Mouse (Mus musculus) limb, embryonic 14.5 days (tissue): ENCODE data around the gene Kdm2b. TPM values are rescaled to one million over a fixed set of nuclear protein-coding genes. Genes with fewer than 3 reads are reported as not detected.
A peak's percentile ranks its signal among the peaks of the same experiment; 100 is the strongest.

ENCODE experiments used
- ATAC-seq: fragments of 200-750 bp; cut with Nextera tagmentation; 2 replicates; pipeline ENCODE4 v1.8.0; 2017; ENCODE audit warnings: low read depth, moderate number of reproducible peaks, moderate TSS enrichment; ENCODE audit not compliant: low FRiP score
- DNase-seq: peaks from one replicate; pipeline ENCODE4 v3.0.0-alpha.2; 2015; ENCODE audit warnings: low spot score
- H3K27ac ChIP-seq: fragments of 300-500 bp; sonication (generic); replicated peaks from 2 replicates; pipeline ENCODE4 v1.5.1; 2014; ENCODE audit warnings: low read depth, mild to moderate bottlenecking, low read length, moderate library complexity, mixed read lengths
- H3K27me3 ChIP-seq: fragments of 300-500 bp; sonication (generic); 2 replicates; pipeline ENCODE4 v1.6.1; 2014; ENCODE audit warnings: low read length, mixed read lengths; ENCODE audit not compliant: control insufficient read depth, insufficient read depth
- H3K36me3 ChIP-seq: fragments of 300-500 bp; sonication (generic); 2 replicates; pipeline ENCODE4 v1.6.1; 2014; ENCODE audit warnings: mild to moderate bottlenecking, low read length, moderate library complexity, mixed read lengths; ENCODE audit not compliant: control insufficient read depth, insufficient read depth
- H3K4me1 ChIP-seq: fragments of 300-500 bp; sonication (generic); 2 replicates; pipeline ENCODE4 v1.6.1; 2014; ENCODE audit warnings: antibody characterized with exemption, low read length, mixed read lengths; ENCODE audit not compliant: control insufficient read depth, insufficient read depth
- H3K4me2 ChIP-seq: fragments of 300-500 bp; sonication (generic); replicated peaks from 2 replicates; pipeline ENCODE4 v1.6.1; 2014; ENCODE audit warnings: low read depth, mild to moderate bottlenecking, low read length, moderate library complexity; ENCODE audit not compliant: severe bottlenecking
- H3K4me3 ChIP-seq: fragments of 300-500 bp; sonication (generic); replicated peaks from 2 replicates; pipeline ENCODE4 v1.5.1; 2014; ENCODE audit warnings: low read length
- H3K9ac ChIP-seq: fragments of 300-500 bp; sonication (generic); 2 replicates; pipeline ENCODE4 v1.6.1; 2014; ENCODE audit warnings: mild to moderate bottlenecking, low read depth, low read length, moderate library complexity; ENCODE audit not compliant: severe bottlenecking
- H3K9me3 ChIP-seq: fragments of 300-500 bp; sonication (generic); 2 replicates; pipeline ENCODE4 v1.6.1; 2016; ENCODE audit warnings: low read length; ENCODE audit not compliant: control insufficient read depth
- POLR2A ChIP-seq: fragments of 200-500 bp; IDR thresholded peaks from 2 replicates; pipeline ENCODE4 v1.8.0; 2012; ENCODE audit warnings: inconsistent platforms, mild to moderate bottlenecking, moderate library complexity, borderline replicate concordance; ENCODE audit not compliant: insufficient read depth, insufficient read length; ENCODE audit errors: extremely low read depth
- WGBS: fragments of 180-500 bp; shearing (Covaris S2); extraction: QIAGEN DNeasy Blood & Tissue Kit; methylation state at CpG from one replicate; pipeline ENCODE4 v1.1.7; 2014; 5-methylcytosine and 5-hydroxymethylcytosine counted together
- polyA plus RNA-seq, 2 experiments: library from polyadenylated mRNA; depleted of rRNA in 1 of 2; stranded (reverse) in 1 of 2; unstranded in 1 of 2; fragments of >200 nt; fragmentation: Nextera tagmentation in 1 of 2; extraction: Ambion mirVana in 1 of 2; gene quantifications; 2 replicates each; pipeline versions ENCODE4 v1.2.1 to v1.2.3; 2012 to 2014

Gene Kdm2b
- polyA plus RNA-seq, 2 experiments: 37.0 to 40.9 TPM

- no peak overlapping the region for H3K27ac ChIP-seq
- H3K27me3 ChIP-seq: no peaks in the 10 kb centered on the region
- no peaks in the 10 kb centered on the region for H3K4me1 ChIP-seq
- no peak overlapping the region for H3K4me2 ChIP-seq
- TF ChIP-seq POLR2A: no peak
- DNase-seq: peak; percentile 73
- no peak overlapping the region for H3K9ac ChIP-seq
- H3K9me3 ChIP-seq: no peaks in the 10 kb centered on the region
- peaks cover 59% of the 10 kb centered on the region for H3K36me3 ChIP-seq
- 57% methylated on average over 5 of the region's 5 CpGs for WGBS
- peak; percentile 63; the same call in 1 of the 2 replicates for ATAC-seq
- H3K4me3 ChIP-seq: no peak overlapping the region
These were observed 108.3 kb downstream of the Kdm2b start for GRCm38 (mm10) chr5:122881313-122881712.

- H3K27me3 ChIP-seq: no peaks in the 10 kb centered on the region
- H3K36me3 ChIP-seq: peaks cover 66% of the 10 kb centered on the region
- no peaks in the 10 kb centered on the region for H3K9me3 ChIP-seq
- H3K4me2 ChIP-seq: no peak overlapping the region
- no peak overlapping the region for H3K4me3 ChIP-seq
- DNase-seq: no peak
- WGBS: 94% methylated on average over 35 of the region's 37 CpGs
- no peaks in the 10 kb centered on the region for H3K4me1 ChIP-seq
- ATAC-seq: no peak
- no peak overlapping the region for H3K27ac ChIP-seq
- TF ChIP-seq POLR2A: no peak
- H3K9ac ChIP-seq: no peak overlapping the region
These were observed 109.2 kb downstream of the Kdm2b start for GRCm38 (mm10) chr5:122880241-122880980.

- 85% methylated on average over 3 of the region's 3 CpGs for WGBS
- DNase-seq (no peak), ATAC-seq (no peak)
- no peak overlapping the region for H3K4me2 ChIP-seq
- H3K27ac ChIP-seq: no peak overlapping the region
- TF ChIP-seq POLR2A: no peak
- no peaks in the 10 kb centered on the region for H3K9me3 ChIP-seq
- no peak overlapping the region for H3K9ac ChIP-seq
- H3K36me3 ChIP-seq: peaks cover 75% of the 10 kb centered on the region
- H3K27me3 ChIP-seq: no peaks in the 10 kb centered on the region
- no peaks in the 10 kb centered on the region for H3K4me1 ChIP-seq
- H3K4me3 ChIP-seq: no peak overlapping the region
These were observed 113.0 kb downstream of the Kdm2b start for GRCm38 (mm10) chr5:122876671-122877070.

- no peak for TF ChIP-seq POLR2A
- Histone ChIP-seq H3K36me3 (peaks cover 68% of the 10 kb centered on the region), H3K4me1 (no peaks in the 10 kb centered on the region), H3K4me3 (no peak overlapping the region), H3K9me3 (no peaks in the 10 kb centered on the region), H3K4me2 (no peak overlapping the region), H3K9ac (no peak overlapping the region), H3K27me3 (no peaks in the 10 kb centered on the region), H3K27ac (no peak overlapping the region)
- DNase-seq: no peak
- no peak for ATAC-seq
- WGBS: 85% methylated on average over 3 of the region's 3 CpGs
These were observed 115.3 kb downstream of the Kdm2b start for GRCm38 (mm10) chr5:122874359-122874758.

GRCm38 (mm10) chr5:122873573-122873972, 116.0 kb downstream of the Kdm2b start:
- Histone ChIP-seq H3K9me3 (no peaks in the 10 kb centered on the region), H3K4me3 (no peak overlapping the region), H3K4me1 (no peaks in the 10 kb centered on the region), H3K4me2 (no peak overlapping the region), H3K36me3 (peaks cover 68% of the 10 kb centered on the region), H3K27me3 (no peaks in the 10 kb centered on the region), H3K27ac (no peak overlapping the region), H3K9ac (no peak overlapping the region)
- DNase-seq (no peak), ATAC-seq (no peak)
- no peak for TF ChIP-seq POLR2A
- 73% methylated on average over 2 of the region's 2 CpGs for WGBS

GRCm38 (mm10) chr5:122872626-122873025, 117.0 kb downstream of the Kdm2b start:
- H3K4me1 ChIP-seq: no peaks in the 10 kb centered on the region
- no peak for TF ChIP-seq POLR2A
- no peak overlapping the region for H3K4me3 ChIP-seq
- H3K27me3 ChIP-seq: no peaks in the 10 kb centered on the region
- no peak overlapping the region for H3K4me2 ChIP-seq
- H3K9ac ChIP-seq: no peak overlapping the region
- 95% methylated on average over 3 of the region's 3 CpGs for WGBS
- H3K36me3 ChIP-seq: peaks cover 69% of the 10 kb centered on the region
- no peaks in the 10 kb centered on the region for H3K9me3 ChIP-seq
- no peak overlapping the region for H3K27ac ChIP-seq
- DNase-seq (no peak), ATAC-seq (no peak)
